Mouse (Mus musculus) lung, embryonic 16.5 days (tissue): Measurements from ENCODE around the gene Prkcq. TPM values are rescaled to one million over a fixed set of nuclear protein-coding genes. Genes with fewer than 3 reads are reported as not detected.

Source experiments
- ATAC-seq: fragments of 200-750 bp; cut with Nextera tagmentation; 2 replicates; pipeline ENCODE4 v1.8.0; 2017; ENCODE audit warnings: low read depth, mild to moderate bottlenecking, moderate library complexity
- H3K27ac ChIP-seq: fragments of 300-500 bp; sonication (generic); 2 replicates; pipeline ENCODE4 v1.5.1; 2014; ENCODE audit warnings: mild to moderate bottlenecking, control low read depth, low read length
- H3K27me3 ChIP-seq: fragments of 300-500 bp; sonication (generic); 2 replicates; pipeline ENCODE4 v1.6.1; 2014; ENCODE audit warnings: low read depth, low read length, mixed read lengths; ENCODE audit not compliant: control insufficient read depth, insufficient read depth
- H3K36me3 ChIP-seq: fragments of 300-500 bp; sonication (generic); 2 replicates; pipeline ENCODE4 v1.6.1; 2014; ENCODE audit warnings: low read length; ENCODE audit not compliant: control insufficient read depth, insufficient read depth
- H3K4me1 ChIP-seq: fragments of 300-500 bp; sonication (generic); replicated peaks from 2 replicates; pipeline ENCODE4 v1.6.1; 2014; ENCODE audit warnings: low read length, mixed read lengths; ENCODE audit not compliant: control insufficient read depth, insufficient read depth
- H3K4me2 ChIP-seq: fragments of 300-500 bp; sonication (generic); 2 replicates; pipeline ENCODE4 v1.6.1; 2014; ENCODE audit warnings: low read depth, low read length, control low read depth
- H3K4me3 ChIP-seq: fragments of 300-500 bp; sonication (generic); 2 replicates; pipeline ENCODE4 v1.5.1; 2014; ENCODE audit warnings: mild to moderate bottlenecking, low read length, control low read depth
- H3K9ac ChIP-seq: fragments of 300-500 bp; sonication (generic); 2 replicates; pipeline ENCODE4 v1.6.1; 2014; ENCODE audit warnings: low read length, control low read depth
- H3K9me3 ChIP-seq: fragments of 300-500 bp; sonication (generic); 2 replicates; pipeline ENCODE4 v1.6.1; 2016; ENCODE audit warnings: low read length; ENCODE audit not compliant: control insufficient read depth
- WGBS: fragments of 180-500 bp; shearing (Covaris S2); extraction: QIAGEN DNeasy Blood & Tissue Kit; methylation state at CpG from one replicate; pipeline ENCODE4 v1.1.7; 2014; 5-methylcytosine and 5-hydroxymethylcytosine counted together
- polyA plus RNA-seq: library from polyadenylated mRNA; unstranded; fragments of >200 nt; fragmentation: Nextera tagmentation; extraction: Ambion mirVana; gene quantifications from 2 replicates; pipeline ENCODE4 v1.2.1, GENCODE M21; 2015

The Prkcq gene
- polyA plus RNA-seq, 1 experiment from 2014 or later, result 2.4 TPM

GRCm38 (mm10) chr2:11287834-11288530 lies 116.1 kb downstream of the Prkcq start:
- Histone ChIP-seq H3K9me3 (no peaks in the 10 kb centered on the region), H3K27me3 (no peaks in the 10 kb centered on the region), H3K36me3 (no peaks in the 10 kb centered on the region), H3K27ac (no peak overlapping the region), H3K9ac (no peak overlapping the region), H3K4me1 (no peaks in the 10 kb centered on the region), H3K4me2 (no peak overlapping the region), H3K4me3 (no peak overlapping the region)
- WGBS, result 74% methylated on average over 18 of the region's 18 CpGs
- 0 out of 2 replicates have a peak, but pooled peaks have one; percentile 23 for ATAC-seq

- H3K4me3 ChIP-seq, result no peak overlapping the region
- no peak overlapping the region for H3K27ac ChIP-seq
- no peaks in the 10 kb centered on the region for H3K27me3 ChIP-seq
- no peaks in the 10 kb centered on the region for H3K36me3 ChIP-seq
- no peaks in the 10 kb centered on the region for H3K4me1 ChIP-seq
- no peak overlapping the region for H3K9ac ChIP-seq
- ATAC-seq, result peak; percentile 67; the same call in 1 of the 2 replicates
- 5% methylated on average over 7 of the region's 7 CpGs for WGBS
- H3K4me2 ChIP-seq, result no peak overlapping the region
- H3K9me3 ChIP-seq, result no peaks in the 10 kb centered on the region
These were observed 116.6 kb downstream of the Prkcq start for GRCm38 (mm10) chr2:11288531-11288846.

GRCm38 (mm10) chr2:11290931-11291330 lies 119.0 kb downstream of the Prkcq start:
- ATAC-seq, result no peak
- no peak overlapping the region for H3K4me2 ChIP-seq

GRCm38 (mm10) chr2:11291570-11292405 lies 119.9 kb downstream of the Prkcq start:
- Histone ChIP-seq H3K27me3 (no peaks in the 10 kb centered on the region), H3K4me2 (no peak overlapping the region), H3K4me3 (no peak overlapping the region), H3K27ac (no peak overlapping the region), H3K9me3 (no peaks in the 10 kb centered on the region), H3K4me1 (no peaks in the 10 kb centered on the region), H3K9ac (no peak overlapping the region), H3K36me3 (no peaks in the 10 kb centered on the region)
- WGBS, result 61% methylated on average over 9 of the region's 9 CpGs
- no peak for ATAC-seq

More at GRCm38 (mm10) chr2:11290931-11291330, 119.0 kb downstream of the Prkcq start:
- no peaks in the 10 kb centered on the region for H3K27me3 ChIP-seq
- no peak overlapping the region for H3K4me3 ChIP-seq
- no peaks in the 10 kb centered on the region for H3K4me1 ChIP-seq
- H3K27ac ChIP-seq, result no peak overlapping the region
- no peaks in the 10 kb centered on the region for H3K9me3 ChIP-seq
- H3K9ac ChIP-seq, result no peak overlapping the region
- no peaks in the 10 kb centered on the region for H3K36me3 ChIP-seq
- WGBS, result 83% methylated on average over 6 of the region's 6 CpGs

GRCm38 (mm10) chr2:11293144-11293543 lies 121.2 kb downstream of the Prkcq start:
- Histone ChIP-seq H3K4me1 (no peaks in the 10 kb centered on the region), H3K27me3 (no peaks in the 10 kb centered on the region), H3K9ac (no peak overlapping the region), H3K9me3 (no peaks in the 10 kb centered on the region), H3K4me3 (no peak overlapping the region), H3K27ac (no peak overlapping the region), H3K4me2 (no peak overlapping the region), H3K36me3 (no peaks in the 10 kb centered on the region)
- 80% methylated on average over 13 of the region's 13 CpGs for WGBS
- no peak for ATAC-seq

- H3K4me1 ChIP-seq, result no peaks in the 10 kb centered on the region
- H3K4me3 ChIP-seq, result no peak overlapping the region
- H3K4me2 ChIP-seq, result no peak overlapping the region
- H3K27ac ChIP-seq, result no peak overlapping the region
- WGBS, result 18% methylated on average over 5 of the region's 5 CpGs
- ATAC-seq, result peak; percentile 69
- H3K9me3 ChIP-seq, result no peaks in the 10 kb centered on the region
- no peaks in the 10 kb centered on the region for H3K27me3 ChIP-seq
- no peaks in the 10 kb centered on the region for H3K36me3 ChIP-seq
- no peak overlapping the region for H3K9ac ChIP-seq
These were observed 122.8 kb downstream of the Prkcq start for GRCm38 (mm10) chr2:11294643-11295191.

- Histone ChIP-seq H3K9me3 (no peaks in the 10 kb centered on the region), H3K4me3 (no peak overlapping the region), H3K4me1 (no peaks in the 10 kb centered on the region), H3K27ac (no peak overlapping the region), H3K9ac (no peak overlapping the region), H3K27me3 (no peaks in the 10 kb centered on the region), H3K4me2 (no peak overlapping the region), H3K36me3 (no peaks in the 10 kb centered on the region)
- WGBS, result 86% methylated on average over 7 of the region's 7 CpGs
- ATAC-seq, result no peak
These were observed 126.9 kb downstream of the Prkcq start for GRCm38 (mm10) chr2:11298811-11299210.

- no peaks in the 10 kb centered on the region for H3K27me3 ChIP-seq
- H3K4me1 ChIP-seq, result no peaks in the 10 kb centered on the region
- ATAC-seq, result no peak
- 26% methylated on average over 1 of the region's 1 CpGs for WGBS
- H3K27ac ChIP-seq, result no peak overlapping the region
- no peak overlapping the region for H3K9ac ChIP-seq
- H3K36me3 ChIP-seq, result no peaks in the 10 kb centered on the region
- no peak overlapping the region for H3K4me3 ChIP-seq
- no peaks in the 10 kb centered on the region for H3K9me3 ChIP-seq
- H3K4me2 ChIP-seq, result no peak overlapping the region
These were observed 127.5 kb downstream of the Prkcq start for GRCm38 (mm10) chr2:11299366-11299765.

- Histone ChIP-seq H3K4me1 (no peaks in the 10 kb centered on the region), H3K36me3 (no peaks in the 10 kb centered on the region), H3K9ac (no peak overlapping the region), H3K27ac (no peak overlapping the region), H3K4me2 (no peak overlapping the region), H3K27me3 (no peaks in the 10 kb centered on the region), H3K9me3 (no peaks in the 10 kb centered on the region), H3K4me3 (no peak overlapping the region)
- no peak for ATAC-seq
- WGBS, result 79% methylated on average over 6 of the region's 6 CpGs
These were observed 128.5 kb downstream of the Prkcq start for GRCm38 (mm10) chr2:11300362-11300761.
